Mouse (Mus musculus): ENCODE results near the gene Fam71e1.

- TF ChIP-seq CTCF (IDR thresholded peaks at IDR 0.05; ENCODE audit: borderline replicate concordance, insufficient read depth, low read length) (no peak), POLR2A (IDR thresholded peaks at IDR 0.05; ENCODE audit: low read depth, low read length) (no peak)
These were observed 2.5 kb downstream of the Fam71e1 start for GRCm38 (mm10) chr7:44498922-44499321.

Measured in embryonic fibroblast, embryonic 13.5 days (primary cell).